Mouse (Mus musculus) c-Kit-positive CD71-negative TER-119-negative erythroid progenitor cells, embryonic 14.5 days (primary cell): ENCODE measurements around the gene Tcaf3.
A peak's percentile ranks its signal among the peaks of the same experiment; 100 is the strongest.

Experiments
- DNase-seq: peaks from one replicate; pipeline ENCODE4 v3.0.0-alpha.2; 2013; ENCODE audit warnings: low read depth

Tcaf3 gene

GRCm38 (mm10) chr6:42597592-42597991 lies at the start of gene Tcaf3:
Tcaf3 (minus strand) TSS chr6:42597692.
- DNase-seq: no peak

- DNase-seq: peak; percentile 68
Observed at GRCm38 (mm10) chr6:42644912-42645549, 47.5 kb upstream of the Tcaf3 start, which contains the start of gene Tcaf2. Tcaf2 (minus strand) TSS chr6:42645254.

GRCm38 (mm10) chr6:42634393-42634792 lies 36.9 kb upstream of the Tcaf3 start:
- DNase-seq: no peak

GRCm38 (mm10) chr6:42631395-42631794 lies 33.9 kb upstream of the Tcaf3 start:
- DNase-seq: no peak

- no peak for DNase-seq
Observed at GRCm38 (mm10) chr6:42616904-42617303, 19.4 kb upstream of the Tcaf3 start.

GRCm38 (mm10) chr6:42612218-42612617 lies 14.7 kb upstream of the Tcaf3 start:
- DNase-seq: no peak

- DNase-seq: no peak
Observed at GRCm38 (mm10) chr6:42610954-42611522, 13.5 kb upstream of the Tcaf3 start.

GRCm38 (mm10) chr6:42593138-42593882 lies 4.2 kb downstream of the Tcaf3 start:
- DNase-seq: no peak

GRCm38 (mm10) chr6:42586569-42586968 lies 10.9 kb downstream of the Tcaf3 start:
- no peak for DNase-seq

GRCm38 (mm10) chr6:42583488-42583872 lies 14.0 kb downstream of the Tcaf3 start:
- peak; percentile 29 for DNase-seq

- no peak for DNase-seq
Observed at GRCm38 (mm10) chr6:42582741-42583487, 14.6 kb downstream of the Tcaf3 start.

- DNase-seq: no peak
Observed at GRCm38 (mm10) chr6:42578678-42579077, 18.8 kb downstream of the Tcaf3 start.

- DNase-seq: no peak
Observed at GRCm38 (mm10) chr6:42577433-42577832, 20.1 kb downstream of the Tcaf3 start.

- DNase-seq: no peak
Observed at GRCm38 (mm10) chr6:42568205-42568604, 29.3 kb downstream of the Tcaf3 start.

- DNase-seq: no peak
Observed at GRCm38 (mm10) chr6:42566076-42566598, 31.4 kb downstream of the Tcaf3 start.

GRCm38 (mm10) chr6:42562280-42562679 lies 35.2 kb downstream of the Tcaf3 start:
- no peak for DNase-seq

GRCm38 (mm10) chr6:42560885-42561284 lies 36.6 kb downstream of the Tcaf3 start:
- DNase-seq: no peak

GRCm38 (mm10) chr6:42558641-42559040 lies 38.9 kb downstream of the Tcaf3 start:
- no peak for DNase-seq

- DNase-seq: no peak
Observed at GRCm38 (mm10) chr6:42547461-42547860, 50.0 kb downstream of the Tcaf3 start, which contains the start of gene Olfr455. Olfr455 (minus strand) TSS chr6:42547587.

GRCm38 (mm10) chr6:42546180-42546579 lies 51.3 kb downstream of the Tcaf3 start:
- no peak for DNase-seq

- no peak for DNase-seq
Observed at GRCm38 (mm10) chr6:42545451-42545885, 52.0 kb downstream of the Tcaf3 start.

GRCm38 (mm10) chr6:42544846-42545245 lies 52.6 kb downstream of the Tcaf3 start:
- DNase-seq: no peak
